Comparison of ENCODE assay signal across 16 mouse cellular contexts in genomic region chr6:120773763-120774162, GRCm38 (mm10). TPM values are rescaled to one million over a fixed set of nuclear protein-coding genes. Genes with fewer than 3 reads are reported as not detected.
DNase-seq lines count a peak whose midpoint lies in the region; ATAC-seq and TF ChIP-seq lines count a peak whose summit lies in the region.
"Had no signal": no experiment of that assay in that cellular context is flagged by ENCODE, and none has a peak within 500 bp of the region (broad histone marks: within the 10 kb centered on the region; RNA-seq: fewer than 3 reads in every experiment).

No protein-coding gene starts in this region.

- WGBS in hindbrain, embryonic 11.5 days = 71% methylated on average over 6 of the region's 6 CpGs
- 43% methylated on average over 6 of the region's 6 CpGs for WGBS in midbrain, embryonic 13.5 days

- intact Hi-C loops in left cerebral cortex, adult 2 months (cut with DNase I) = no loop called here
- intact Hi-C loops in left cerebral cortex, postnatal 36 days (cut with DNase I) = no loop called here

- no peak overlapping the region for H3K4me2 ChIP-seq in hindbrain, embryonic 11.5 days (replicated peaks; ENCODE audit: low read depth, low read length)
- 0 out of 2 replicates have a peak overlapping the region, but pooled peaks have one; percentile 4 for H3K4me2 ChIP-seq in midbrain, embryonic 13.5 days (replicated peaks)
- H3K4me2 ChIP-seq: heart, embryonic 11.5 days; liver, embryonic 12.5 days had no signal

- no peaks in the 10 kb centered on the region for H3K36me3 ChIP-seq in hindbrain, embryonic 11.5 days (ENCODE audit: control insufficient read depth, insufficient read depth, low read length)
- no peaks in the 10 kb centered on the region for H3K36me3 ChIP-seq in midbrain, embryonic 13.5 days
- H3K36me3 ChIP-seq: liver, embryonic 12.5 days had no signal

- no peaks in the 10 kb centered on the region for H3K9me3 ChIP-seq in hindbrain, embryonic 11.5 days (ENCODE audit: control insufficient read depth, low read length)
- no peaks in the 10 kb centered on the region for H3K9me3 ChIP-seq in midbrain, embryonic 13.5 days
- H3K9me3 ChIP-seq: liver, embryonic 12.5 days had no signal

- H3K4me3 ChIP-seq in left cerebral cortex, adult 2 months = peak overlapping the region; percentile 26
- H3K4me3 ChIP-seq in hindbrain, embryonic 11.5 days (ENCODE audit: low read depth, low read length) = no peak overlapping the region
- H3K4me3 ChIP-seq in midbrain, embryonic 13.5 days (replicated peaks) = no peak overlapping the region
- H3K4me3 ChIP-seq: liver, embryonic 12.5 days had no signal

- no peak for TF ChIP-seq CTCF in left cerebral cortex, adult 2 months (IDR thresholded peaks at IDR 0.05)

- H3K27ac ChIP-seq in left cerebral cortex, adult 2 months = peak overlapping the region; percentile 75
- H3K27ac ChIP-seq in hindbrain, embryonic 11.5 days (ENCODE audit: low read depth, low read length) = peak overlapping the region; percentile 86
- H3K27ac ChIP-seq in midbrain, embryonic 13.5 days = peak overlapping the region; percentile 89
- H3K27ac ChIP-seq: liver, embryonic 12.5 days had no signal

- H3K27me3 ChIP-seq in hindbrain, embryonic 11.5 days (ENCODE audit: control insufficient read depth, insufficient read depth, low read length) = no peaks in the 10 kb centered on the region
- no peaks in the 10 kb centered on the region for H3K27me3 ChIP-seq in midbrain, embryonic 13.5 days
- H3K27me3 ChIP-seq: liver, embryonic 12.5 days; Patski had no signal

- no peak overlapping the region for H3K9ac ChIP-seq in hindbrain, embryonic 11.5 days (ENCODE audit: low read depth, low read length)
- H3K9ac ChIP-seq in midbrain, embryonic 13.5 days (replicated peaks) = no peak overlapping the region
- H3K9ac ChIP-seq: liver, embryonic 12.5 days had no signal

- H3K4me1 ChIP-seq in hindbrain, embryonic 11.5 days (replicated peaks; ENCODE audit: control insufficient read depth, insufficient read depth, low read length) = no peaks in the 10 kb centered on the region
- peaks cover 31% of the 10 kb centered on the region for H3K4me1 ChIP-seq in midbrain, embryonic 13.5 days (replicated peaks)
- H3K4me1 ChIP-seq: liver, embryonic 12.5 days had no signal

- ATAC-seq in hindbrain, embryonic 11.5 days (ENCODE audit: low FRiP score) = peak; percentile 66
- peak; percentile 71 for ATAC-seq in midbrain, embryonic 13.5 days
- ATAC-seq: liver, embryonic 12.5 days; lung, postnatal 0 days; Patski had no signal

- no peak for DNase-seq in left cerebral cortex, adult 2 months (ENCODE audit: extremely low spot score in 1 of 2, low spot score in 2 of 2)
- no peak for DNase-seq in left cerebral cortex, postnatal 36 days (ENCODE audit: low spot score in 2 of 2)
- no peak for DNase-seq in hindbrain, embryonic 11.5 days (ENCODE audit: low spot score)
- no peak for DNase-seq in gastrocnemius, adult 8-10 months (ENCODE audit: low spot score in 2 of 2)
- DNase-seq in urinary bladder, postnatal 36 days (ENCODE audit: low spot score in 2 of 2) = no peak
- DNase-seq in urinary bladder, postnatal 25 days (ENCODE audit: low spot score) = no peak
- no peak for DNase-seq in frontal cortex, postnatal 10 days (ENCODE audit: low spot score in 2 of 2)
- DNase-seq: gastrocnemius, postnatal 25 days; kidney, adult 9 months; thymus, adult 2 months had no signal

RNA-seq across cellular contexts. Expression of gene Slc25a18, which starts 0.4 kb away (rescaled TPM):
- total RNA-seq in left cerebral cortex, adult 2 months (2021) = 10 to 100 TPM; 65.3 to 75.6 TPM
- 10 to 100 TPM; 59.5 to 70.6 TPM for total RNA-seq in left cerebral cortex, postnatal 36 days (2021)
- 2.2 and 2.3 TPM in 2 replicates for polyA plus RNA-seq in hindbrain, embryonic 11.5 days (2014; fragmentation: Nextera tagmentation; extraction: Ambion mirVana)
- 3.8 and 4.2 TPM in 2 replicates for polyA plus RNA-seq in midbrain, embryonic 13.5 days (2015; fragmentation: Nextera tagmentation; extraction: Ambion mirVana)
- total RNA-seq in gastrocnemius, adult 8-10 months (2022) = under 1 TPM in 1 of 4 experiments, not detected in 3; 0.17 TPM
- total RNA-seq: hematopoietic stem cell, adult 5-6 weeks had no signal

RNA-seq across cellular contexts. Expression of gene Atp6v1e1, which starts 48.8 kb away (rescaled TPM):
- 100 to 1,000 TPM; 519 to 532 TPM for total RNA-seq in left cerebral cortex, adult 2 months (2021)
- total RNA-seq in left cerebral cortex, postnatal 36 days (2021) = 100 to 1,000 TPM; 539 to 601 TPM
- polyA plus RNA-seq in hindbrain, embryonic 11.5 days (2014; fragmentation: Nextera tagmentation; extraction: Ambion mirVana) = 183 and 184 TPM in 2 replicates
- 221 and 234 TPM in 2 replicates for polyA plus RNA-seq in midbrain, embryonic 13.5 days (2015; fragmentation: Nextera tagmentation; extraction: Ambion mirVana)
- 100 to 1,000 TPM; 124 to 134 (median 132) TPM for total RNA-seq in gastrocnemius, adult 8-10 months (2022)

Comparison
In these comparisons a context has a peak if more than half of its experiments do, and no peak if none do; other contexts are left out.
1. RNA of gene Slc25a18, which starts 0.4 kb away (total RNA-seq): 65.3 to 75.6 TPM in left cerebral cortex, adult 2 months and 59.5 to 70.6 TPM in left cerebral cortex, postnatal 36 days; 0.17 TPM in gastrocnemius, adult 8-10 months; every median in the first group is over 10 times any median in the second.
2. Peak in every context shown above with its lines, with median percentiles within 50 percentile points of each other: H3K27ac ChIP-seq.